Mouse (Mus musculus) heart, embryonic 12.5 days (tissue): ENCODE measurements around the gene Pnpla2. TPM values are rescaled to one million over a fixed set of nuclear protein-coding genes. Genes with fewer than 3 reads are reported as not detected.

ENCODE experiments used
- ATAC-seq: fragments of 200-750 bp; cut with Nextera tagmentation; 2 replicates; pipeline ENCODE4 v1.8.0; 2017; ENCODE audit warnings: moderate TSS enrichment, moderate library complexity; ENCODE audit not compliant: insufficient number of reproducible peaks, low FRiP score
- H3K27ac ChIP-seq: fragments of 300-500 bp; sonication (generic); 2 replicates; pipeline ENCODE4 v1.5.1; 2016; ENCODE audit warnings: mild to moderate bottlenecking, moderate library complexity; ENCODE audit not compliant: poor library complexity, severe bottlenecking
- H3K27me3 ChIP-seq: fragments of 300-500 bp; sonication (generic); replicated peaks from 2 replicates; pipeline ENCODE4 v1.6.1; 2016; ENCODE audit warnings: mild to moderate bottlenecking, moderate library complexity
- H3K36me3 ChIP-seq: fragments of 300-500 bp; sonication (generic); 2 replicates; pipeline ENCODE4 v1.6.1; 2016; ENCODE audit warnings: mild to moderate bottlenecking, moderate library complexity
- H3K4me1 ChIP-seq: fragments of 300-500 bp; sonication (generic); replicated peaks from 2 replicates; pipeline ENCODE4 v1.6.1; 2016; ENCODE audit warnings: mild to moderate bottlenecking
- H3K4me2 ChIP-seq: fragments of 300-500 bp; sonication (generic); 2 replicates; pipeline ENCODE4 v1.6.1; 2016; ENCODE audit warnings: mild to moderate bottlenecking, moderate library complexity
- H3K4me3 ChIP-seq: fragments of 300-500 bp; sonication (generic); 2 replicates; pipeline ENCODE4 v1.5.1; 2016; ENCODE audit warnings: mild to moderate bottlenecking
- H3K9ac ChIP-seq: fragments of 300-500 bp; sonication (generic); 2 replicates; pipeline ENCODE4 v1.6.1; 2016; ENCODE audit warnings: mild to moderate bottlenecking, moderate library complexity
- H3K9me3 ChIP-seq: fragments of 300-500 bp; sonication (generic); replicated peaks from 2 replicates; pipeline ENCODE4 v1.6.1; 2016; ENCODE audit warnings: mild to moderate bottlenecking, moderate library complexity
- WGBS: fragments of 180-500 bp; shearing (Covaris S2); methylation state at CpG from one replicate; pipeline ENCODE4 v1.1.7; 2016; 5-methylcytosine and 5-hydroxymethylcytosine counted together
- polyA plus RNA-seq: library from polyadenylated mRNA; unstranded; fragments of >200 nt; fragmentation: Nextera tagmentation; extraction: Ambion mirVana; gene quantifications from 2 replicates; pipeline ENCODE4 v1.2.1, GENCODE M21; 2016

Pnpla2 gene
- polyA plus RNA-seq, 1 experiment from 2014 or later, result 42.3 TPM

DNA sequence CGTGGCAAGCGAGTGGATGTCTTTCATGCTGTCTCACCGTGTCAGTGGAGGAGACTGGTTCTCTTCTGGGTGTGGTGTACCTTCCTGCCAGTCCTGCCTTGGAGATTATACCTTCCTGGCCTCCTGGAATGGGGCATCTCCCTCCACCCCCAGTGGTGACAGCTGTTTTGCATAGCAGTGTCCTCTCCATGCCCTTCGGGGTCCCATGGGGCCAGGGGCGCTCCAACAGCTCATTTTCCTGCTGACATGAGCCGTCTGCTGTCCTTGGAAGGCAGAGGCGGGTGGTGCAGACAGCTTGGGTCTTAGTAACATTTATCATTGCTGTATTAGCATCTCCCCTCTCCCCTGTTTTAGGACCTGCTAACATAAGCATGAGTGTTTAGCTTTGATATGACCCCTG, 32.1 kb downstream of the Pnpla2 start:
- peaks cover 20% of the 10 kb centered on the region for H3K36me3 ChIP-seq
- no peak overlapping the region for H3K4me3 ChIP-seq
- H3K27ac ChIP-seq, result no peak overlapping the region
- no peak overlapping the region for H3K9ac ChIP-seq
- 69% methylated on average over 7 of the region's 7 CpGs for WGBS
- no peaks in the 10 kb centered on the region for H3K9me3 ChIP-seq
- H3K4me1 ChIP-seq, result peaks cover 19% of the 10 kb centered on the region
- no peak for ATAC-seq
- H3K4me2 ChIP-seq, result no peak overlapping the region
- peaks cover 13% of the 10 kb centered on the region for H3K27me3 ChIP-seq

DNA sequence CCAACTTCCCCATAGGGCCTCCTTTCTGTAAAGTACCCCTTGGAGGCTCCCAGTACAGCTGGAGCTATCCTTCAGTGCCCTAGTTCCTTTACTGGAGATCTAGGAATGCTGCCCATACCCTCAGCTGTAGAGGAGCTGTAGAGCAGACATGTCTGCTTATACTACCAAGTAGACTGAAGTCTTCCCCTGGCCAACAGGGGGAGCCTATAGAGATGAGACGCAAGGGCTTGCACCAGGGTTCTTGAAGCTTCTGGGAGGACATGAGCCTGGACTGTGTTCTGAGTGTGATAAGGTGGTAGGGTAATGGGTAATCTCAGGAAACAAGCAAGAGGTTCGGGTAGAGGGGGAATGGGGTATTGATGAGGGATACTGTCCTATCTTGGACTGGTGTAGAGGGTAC, 36.2 kb downstream of the Pnpla2 start:
- peaks cover 53% of the 10 kb centered on the region for H3K36me3 ChIP-seq
- WGBS, result 67% methylated on average over 2 of the region's 2 CpGs
- no peak overlapping the region for H3K9ac ChIP-seq

DNA sequence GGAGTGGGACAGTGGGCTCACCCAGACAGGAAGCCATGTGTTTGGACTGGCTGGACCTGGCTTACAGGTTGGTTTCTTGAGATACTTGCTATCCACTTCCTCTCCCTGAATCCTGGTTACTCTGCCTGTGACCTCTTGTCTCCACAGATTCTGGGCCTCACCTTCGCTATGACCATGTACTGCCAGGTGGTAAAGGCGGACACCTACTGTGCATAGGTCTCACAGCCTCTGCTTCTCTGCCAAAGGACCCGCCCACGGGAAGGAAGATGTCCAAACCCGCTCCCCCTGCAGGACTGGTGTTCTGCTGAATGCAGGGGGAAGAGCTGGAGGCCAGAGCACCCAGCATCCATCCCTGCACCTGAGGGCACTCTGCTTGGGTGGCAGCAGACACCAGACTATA, 37.7 kb downstream of the Pnpla2 start:
- Histone ChIP-seq H3K9ac (no peak overlapping the region), H3K36me3 (peaks cover 53% of the 10 kb centered on the region), H3K27ac (no peak overlapping the region), H3K9me3 (no peaks in the 10 kb centered on the region), H3K4me2 (no peak overlapping the region), H3K4me1 (peaks cover 11% of the 10 kb centered on the region), H3K4me3 (no peak overlapping the region), H3K27me3 (no peaks in the 10 kb centered on the region)
- no peak for ATAC-seq
- WGBS, result 87% methylated on average over 5 of the region's 5 CpGs

More for the DNA sequence above, 36.2 kb downstream of the Pnpla2 start:
- Histone ChIP-seq H3K27ac (no peak overlapping the region), H3K4me3 (no peak overlapping the region), H3K4me1 (0 out of 2 replicates have a peak, but pooled peaks cover 2% of the 10 kb centered on the region), H3K27me3 (no peaks in the 10 kb centered on the region), H3K4me2 (no peak overlapping the region), H3K9me3 (no peaks in the 10 kb centered on the region)
- ATAC-seq, result no peak

DNA sequence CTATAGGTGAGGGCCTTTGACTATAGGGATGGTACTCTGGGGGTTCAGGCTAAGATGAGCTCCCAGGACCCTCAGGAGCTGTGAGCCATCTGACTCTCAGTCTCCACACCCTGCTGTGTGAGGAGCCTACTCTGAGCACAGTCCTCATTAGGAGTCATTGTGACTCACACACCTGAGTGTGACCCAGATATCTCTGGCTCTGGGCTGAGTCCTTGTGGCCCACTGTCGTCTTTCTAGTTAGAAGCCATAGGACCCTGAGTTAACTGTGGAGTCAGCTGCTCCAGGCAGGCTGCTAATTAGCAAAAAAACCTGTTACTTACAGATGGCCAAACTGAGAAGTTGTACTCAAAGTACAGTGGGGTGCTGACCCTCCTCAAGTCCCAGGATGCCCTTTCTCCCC, 38.7 kb downstream of the Pnpla2 start:
- peaks cover 14% of the 10 kb centered on the region for H3K4me1 ChIP-seq
- no peak overlapping the region for H3K9ac ChIP-seq
- H3K36me3 ChIP-seq, result peaks cover 51% of the 10 kb centered on the region
- 76% methylated on average over 1 of the region's 1 CpGs for WGBS
- ATAC-seq, result no peak
- H3K27me3 ChIP-seq, result no peaks in the 10 kb centered on the region
- H3K9me3 ChIP-seq, result no peaks in the 10 kb centered on the region
- no peak overlapping the region for H3K27ac ChIP-seq
- H3K4me2 ChIP-seq, result no peak overlapping the region
- H3K4me3 ChIP-seq, result no peak overlapping the region

DNA sequence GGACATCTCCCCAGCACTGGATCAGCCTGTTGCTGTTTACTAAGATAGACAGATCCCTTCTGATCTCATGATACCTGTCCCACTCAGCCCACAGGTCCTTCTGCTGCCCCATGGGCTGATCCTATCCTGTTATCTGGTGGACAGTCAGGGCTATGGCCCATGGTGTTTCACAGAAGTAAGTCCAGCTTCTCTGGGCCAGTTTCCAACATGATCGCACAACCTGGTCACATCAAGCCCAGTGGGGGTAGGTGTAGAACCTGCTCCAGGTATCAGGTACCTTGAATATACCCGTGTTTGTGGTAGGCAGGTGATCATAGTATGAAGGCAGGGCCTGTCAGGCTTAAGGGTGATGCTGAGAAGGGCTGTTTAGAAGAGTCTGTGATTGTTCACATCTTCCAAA, 40.4 kb downstream of the Pnpla2 start:
- no peak overlapping the region for H3K27ac ChIP-seq
- H3K4me2 ChIP-seq, result no peak overlapping the region
- H3K27me3 ChIP-seq, result no peaks in the 10 kb centered on the region
- no peak overlapping the region for H3K4me3 ChIP-seq
- no peaks in the 10 kb centered on the region for H3K9me3 ChIP-seq
- H3K36me3 ChIP-seq, result peaks cover 56% of the 10 kb centered on the region
- H3K4me1 ChIP-seq, result peaks cover 21% of the 10 kb centered on the region
- H3K9ac ChIP-seq, result no peak overlapping the region
- WGBS, result 88% methylated on average over 2 of the region's 2 CpGs
- no peak for ATAC-seq

DNA sequence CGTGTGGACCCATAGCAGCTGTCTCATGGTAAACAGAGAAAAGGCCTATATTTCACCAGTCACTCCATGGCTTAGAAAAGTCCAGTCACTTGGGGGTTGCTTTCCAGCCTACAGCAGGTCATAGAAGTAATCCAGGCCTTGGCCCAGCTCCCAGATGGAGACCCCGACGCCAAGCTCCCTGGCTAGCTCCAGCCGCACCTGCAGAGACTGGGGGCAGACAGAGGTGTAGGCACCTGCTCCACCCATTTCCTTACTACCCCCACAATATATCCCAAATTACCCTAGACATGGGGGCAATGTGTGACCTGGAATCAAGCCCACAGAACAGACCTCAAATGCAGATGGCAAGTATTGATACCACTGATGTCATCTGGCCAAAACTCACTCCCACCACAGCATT, 40.9 kb downstream of the Pnpla2 start:
- Histone ChIP-seq H3K4me3 (no peak overlapping the region), H3K27ac (no peak overlapping the region), H3K27me3 (no peaks in the 10 kb centered on the region), H3K4me2 (no peak overlapping the region), H3K9ac (no peak overlapping the region), H3K36me3 (peaks cover 50% of the 10 kb centered on the region), H3K9me3 (no peaks in the 10 kb centered on the region), H3K4me1 (peaks cover 21% of the 10 kb centered on the region)
- WGBS, result 82% methylated on average over 4 of the region's 4 CpGs
- no peak for ATAC-seq

DNA sequence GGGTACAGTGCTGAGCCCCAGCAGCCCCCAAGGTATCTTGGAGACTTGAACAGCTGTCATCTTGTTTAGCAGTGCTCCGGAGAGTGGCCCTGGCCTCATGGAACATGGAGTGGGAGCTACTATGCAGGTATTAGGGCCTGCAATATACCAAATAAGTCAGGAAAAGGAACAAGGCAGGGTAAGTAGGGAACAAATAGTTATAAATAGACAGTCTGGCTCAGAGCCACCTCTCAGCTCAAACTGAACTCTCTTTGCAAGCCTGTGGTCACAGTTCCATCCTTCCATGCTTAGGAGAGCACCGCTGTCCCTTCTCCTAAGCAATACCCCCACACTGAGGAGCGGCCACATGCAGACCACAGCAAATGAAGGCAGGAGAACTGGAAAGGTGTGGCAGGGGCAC, 42.6 kb downstream of the Pnpla2 start:
- Histone ChIP-seq H3K27me3 (no peaks in the 10 kb centered on the region), H3K9ac (no peak overlapping the region), H3K4me1 (peaks cover 21% of the 10 kb centered on the region), H3K36me3 (peaks cover 41% of the 10 kb centered on the region), H3K27ac (no peak overlapping the region), H3K4me2 (no peak overlapping the region), H3K9me3 (no peaks in the 10 kb centered on the region), H3K4me3 (no peak overlapping the region)
- ATAC-seq, result no peak
- 83% methylated on average over 3 of the region's 3 CpGs for WGBS

DNA sequence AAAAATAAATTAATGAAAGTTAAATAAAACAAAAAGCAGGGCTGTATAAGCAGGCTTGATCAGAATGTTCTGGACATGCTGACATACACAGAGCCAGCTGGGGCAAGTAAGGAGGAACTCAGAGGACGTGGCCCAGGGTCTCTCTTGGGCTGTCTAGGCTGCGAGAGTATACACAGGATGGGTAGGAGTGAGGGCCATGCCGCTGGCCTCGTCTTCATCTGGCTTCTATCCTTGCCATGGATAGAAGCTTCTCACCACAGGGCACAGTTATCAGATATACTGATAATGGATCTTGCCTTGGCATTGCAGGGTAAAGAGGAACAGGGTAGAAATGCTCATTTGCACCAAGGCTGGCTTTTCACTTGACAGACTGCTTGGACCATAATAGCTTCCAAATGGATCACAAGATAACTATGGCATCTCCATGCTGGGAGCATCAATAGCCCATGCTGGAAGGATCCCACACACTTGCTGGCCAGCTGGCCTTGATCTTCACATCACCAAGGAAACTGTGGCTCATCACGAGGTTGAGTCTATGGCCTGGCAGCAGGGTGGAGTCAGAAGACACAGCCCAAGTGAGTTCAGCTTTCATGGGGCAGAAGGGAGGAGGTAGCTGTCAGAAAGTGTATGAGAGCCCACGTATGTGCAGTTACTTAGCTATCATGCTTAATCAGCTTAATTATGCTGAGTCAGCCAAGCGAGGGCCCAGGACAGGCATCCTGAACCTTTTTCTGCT, 47.0 kb downstream of the Pnpla2 start:
- H3K4me2 ChIP-seq, result no peak overlapping the region
- no peak overlapping the region for H3K4me3 ChIP-seq
- H3K27me3 ChIP-seq, result no peaks in the 10 kb centered on the region
- peaks cover 24% of the 10 kb centered on the region; the same call in 1 of the 2 replicates for H3K36me3 ChIP-seq
- WGBS, result 86% methylated on average over 7 of the region's 7 CpGs
- H3K27ac ChIP-seq, result no peak overlapping the region
- no peak overlapping the region for H3K9ac ChIP-seq
- ATAC-seq, result no peak
- no peaks in the 10 kb centered on the region for H3K9me3 ChIP-seq
- H3K4me1 ChIP-seq, result peaks cover 30% of the 10 kb centered on the region

DNA sequence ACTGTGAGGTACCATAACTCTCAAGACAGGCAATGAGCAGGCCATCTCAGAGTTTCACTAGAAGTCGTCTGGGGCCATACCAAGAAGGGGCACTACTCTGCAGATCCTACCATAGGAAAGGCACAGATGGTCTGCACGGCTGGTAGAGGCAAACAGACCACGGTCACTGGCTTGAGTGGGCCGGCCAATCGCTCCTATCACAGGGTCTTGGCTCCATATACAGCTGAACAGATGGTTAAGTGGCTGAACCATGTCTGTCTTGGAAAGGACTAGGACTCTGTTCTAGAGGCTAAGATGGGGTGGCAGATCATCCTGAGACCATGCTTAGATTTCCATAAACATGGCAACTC, 47.5 kb downstream of the Pnpla2 start:
- Histone ChIP-seq H3K4me2 (no peak overlapping the region), H3K9me3 (no peaks in the 10 kb centered on the region), H3K27me3 (no peaks in the 10 kb centered on the region), H3K27ac (no peak overlapping the region), H3K9ac (no peak overlapping the region), H3K4me1 (peaks cover 25% of the 10 kb centered on the region), H3K36me3 (peaks cover 24% of the 10 kb centered on the region; the same call in 1 of the 2 replicates), H3K4me3 (no peak overlapping the region)
- 91% methylated on average over 5 of the region's 5 CpGs for WGBS
- ATAC-seq, result no peak

DNA sequence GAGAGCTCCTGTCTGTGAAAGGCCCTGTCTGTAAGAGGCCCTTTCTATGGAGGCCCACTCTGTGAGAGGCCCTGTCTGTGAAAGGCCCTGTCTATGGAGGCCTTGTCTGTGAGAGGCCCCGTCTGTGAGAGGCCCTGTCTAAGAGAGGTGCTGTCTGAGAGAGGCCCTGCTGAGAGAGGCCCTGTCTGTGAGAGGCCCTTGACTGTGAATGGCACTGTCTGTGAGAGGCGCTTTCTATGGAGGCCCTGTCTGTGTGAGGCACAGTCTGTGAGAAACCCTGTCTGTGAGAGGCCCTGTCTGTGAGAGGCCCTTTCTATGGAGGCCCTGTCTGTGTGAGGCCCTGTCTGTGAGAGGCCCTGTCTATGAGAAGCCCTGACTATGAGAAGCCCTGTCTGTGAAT, 51.3 kb downstream of the Pnpla2 start:
- no peaks in the 10 kb centered on the region for H3K9me3 ChIP-seq
- H3K4me1 ChIP-seq, result peaks cover 41% of the 10 kb centered on the region
- H3K4me3 ChIP-seq, result no peak overlapping the region
- WGBS, result 73% methylated on average over 2 of the region's 2 CpGs
- H3K36me3 ChIP-seq, result peaks cover 26% of the 10 kb centered on the region; the same call in 1 of the 2 replicates
- peak; percentile 41; the same call in 1 of the 2 replicates for ATAC-seq
- peak overlapping the region; percentile 25; the same call in 1 of the 2 replicates for H3K9ac ChIP-seq
- 0 out of 2 replicates have a peak overlapping the region, but pooled peaks have one; percentile 19 for H3K4me2 ChIP-seq
- 0 out of 2 replicates have a peak overlapping the region, but pooled peaks have one; percentile 11 for H3K27ac ChIP-seq
- no peaks in the 10 kb centered on the region for H3K27me3 ChIP-seq

DNA sequence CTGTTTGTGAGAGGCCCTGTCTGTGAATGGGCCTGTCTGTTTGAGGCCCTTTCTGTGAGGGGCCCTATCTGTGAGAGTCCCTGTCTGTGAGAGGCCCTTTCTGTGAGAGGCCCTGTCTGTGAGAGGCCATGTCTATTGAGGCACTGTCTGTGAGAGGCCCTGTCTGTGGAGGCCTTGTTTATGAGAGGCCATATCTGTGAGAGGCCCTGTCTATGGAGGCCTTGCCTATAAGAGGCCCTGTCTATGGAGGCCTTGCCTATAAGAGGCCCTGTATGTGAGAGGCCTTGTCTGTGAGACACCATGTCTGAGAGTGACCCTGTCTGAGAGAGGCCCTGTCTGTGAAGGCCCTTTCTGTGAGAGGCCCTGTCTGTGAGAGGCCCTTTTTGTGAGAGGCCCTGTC, 53.2 kb downstream of the Pnpla2 start:
- Histone ChIP-seq H3K4me3 (no peak overlapping the region), H3K9ac (peak overlapping the region; percentile 45; the same call in 1 of the 2 replicates), H3K27ac (peak overlapping the region; percentile 63), H3K9me3 (no peaks in the 10 kb centered on the region), H3K4me2 (no peak overlapping the region), H3K27me3 (no peaks in the 10 kb centered on the region), H3K36me3 (peaks cover 27% of the 10 kb centered on the region; the same call in 1 of the 2 replicates), H3K4me1 (peaks cover 41% of the 10 kb centered on the region)
- ATAC-seq, result peak; percentile 62; the same call in 1 of the 2 replicates

DNA sequence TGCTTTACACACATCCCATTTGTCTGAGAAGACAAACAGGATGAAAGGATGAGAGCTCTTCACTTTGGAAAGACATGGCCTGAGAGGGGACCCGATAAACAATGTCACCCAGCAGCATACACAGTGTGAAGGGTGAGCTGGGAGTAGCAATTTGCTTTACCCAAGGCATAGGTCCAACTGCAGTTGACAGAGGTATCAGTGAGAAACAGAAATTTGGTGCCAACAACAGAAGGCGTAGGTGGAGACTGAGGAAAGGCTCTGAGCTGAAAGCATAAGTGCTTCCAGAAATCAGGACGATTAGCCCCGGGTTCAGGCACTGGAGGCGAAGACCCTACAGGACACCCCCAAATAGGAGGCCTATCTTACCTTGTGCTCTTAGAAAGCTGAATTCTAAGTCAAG, 55.2 kb downstream of the Pnpla2 start:
- H3K27ac ChIP-seq, result peak overlapping the region; percentile 34; the same call in 1 of the 2 replicates
- no peak overlapping the region for H3K4me3 ChIP-seq
- H3K9me3 ChIP-seq, result no peaks in the 10 kb centered on the region
- no peak overlapping the region for H3K9ac ChIP-seq
- no peak for ATAC-seq
- peaks cover 41% of the 10 kb centered on the region for H3K4me1 ChIP-seq
- H3K36me3 ChIP-seq, result peaks cover 37% of the 10 kb centered on the region; the same call in 1 of the 2 replicates
- no peaks in the 10 kb centered on the region for H3K27me3 ChIP-seq
- H3K4me2 ChIP-seq, result no peak overlapping the region
- 89% methylated on average over 5 of the region's 5 CpGs for WGBS
